In genomic region chr2:157418609-157419071, GRCm38 (mm10) we compare ENCODE assay signal across 10 mouse cellular contexts. TPM values are rescaled to one million over a fixed set of nuclear protein-coding genes. Genes with fewer than 3 reads are reported as not detected.
DNase-seq lines count a peak whose midpoint lies in the region; ATAC-seq and TF ChIP-seq lines count a peak whose summit lies in the region.
"Had no signal": no experiment of that assay in that cellular context is flagged by ENCODE, and none has a peak within 500 bp of the region (broad histone marks: within the 10 kb centered on the region; RNA-seq: fewer than 3 reads in every experiment).

No protein-coding gene starts in this region.

- 11% methylated on average over 6 of the region's 7 CpGs for WGBS in lung, postnatal 0 days
- 0% methylated on average over 7 of the region's 7 CpGs for WGBS in hindbrain, embryonic 11.5 days
- 3% methylated on average over 7 of the region's 7 CpGs for WGBS in midbrain, embryonic 13.5 days

- TF ChIP-seq EP300 in lung, postnatal 0 days (IDR thresholded peaks at IDR 0.05) = 0 out of 2 replicates have a peak, but pooled peaks have one; percentile 45

- intact Hi-C loops in left cerebral cortex, postnatal 36 days (cut with DNase I) = no loop called here

- peak; percentile 37 for DNase-seq in lung, postnatal 0 days (ENCODE audit: low spot score)
- DNase-seq in lung, postnatal 14 days = no peak
- DNase-seq in hindbrain, embryonic 11.5 days (ENCODE audit: low spot score) = peak; percentile 33
- no peak for DNase-seq in adrenal gland, adult 2 months
- DNase-seq in thymus, postnatal 14 days = no peak
- DNase-seq in left cerebral cortex, postnatal 36 days (ENCODE audit: low spot score in 2 of 2) = no peak
- no peak for DNase-seq in cerebellum, adult 9-10 months
- DNase-seq: kidney, adult 2 months had no signal

- H3K9me3 ChIP-seq in lung, postnatal 0 days (ENCODE audit: low read length) = no peaks in the 10 kb centered on the region
- H3K9me3 ChIP-seq in hindbrain, embryonic 11.5 days (ENCODE audit: control insufficient read depth, low read length) = no peaks in the 10 kb centered on the region
- no peaks in the 10 kb centered on the region for H3K9me3 ChIP-seq in midbrain, embryonic 13.5 days

- no peak overlapping the region for H3K9ac ChIP-seq in lung, postnatal 0 days (replicated peaks; ENCODE audit: low read depth)
- 0 out of 2 replicates have a peak overlapping the region, but pooled peaks have one; percentile 11 for H3K9ac ChIP-seq in hindbrain, embryonic 11.5 days (ENCODE audit: low read depth, low read length)
- no peak overlapping the region for H3K9ac ChIP-seq in midbrain, embryonic 13.5 days (replicated peaks)

- peak overlapping the region; percentile 17; the same call in 1 of the 2 replicates for H3K4me2 ChIP-seq in lung, postnatal 0 days (replicated peaks; ENCODE audit: low read depth, low read length)
- H3K4me2 ChIP-seq in hindbrain, embryonic 11.5 days (replicated peaks; ENCODE audit: low read depth, low read length) = no peak overlapping the region
- H3K4me2 ChIP-seq in midbrain, embryonic 13.5 days (replicated peaks) = no peak overlapping the region
- H3K4me2 ChIP-seq: liver, embryonic 11.5 days had no signal

- peak overlapping the region; percentile 66 for H3K27ac ChIP-seq in lung, postnatal 0 days (ENCODE audit: low read length)
- 0 out of 2 replicates have a peak overlapping the region, but pooled peaks have one; percentile 30 for H3K27ac ChIP-seq in hindbrain, embryonic 11.5 days (ENCODE audit: low read depth, low read length)
- H3K27ac ChIP-seq in midbrain, embryonic 13.5 days = 0 out of 2 replicates have a peak overlapping the region, but pooled peaks have one; percentile 10

- H3K4me3 ChIP-seq in lung, postnatal 0 days (ENCODE audit: low read depth, low read length) = no peak overlapping the region
- H3K4me3 ChIP-seq in hindbrain, embryonic 11.5 days (ENCODE audit: low read depth, low read length) = no peak overlapping the region
- no peak overlapping the region for H3K4me3 ChIP-seq in midbrain, embryonic 13.5 days (replicated peaks)

- peak; percentile 4; the same call in 1 of the 2 replicates for ATAC-seq in lung, postnatal 0 days
- peak; percentile 33; the same call in 1 of the 2 replicates for ATAC-seq in hindbrain, embryonic 11.5 days (ENCODE audit: low FRiP score)
- ATAC-seq in midbrain, embryonic 13.5 days = no peak

- no peak for TF ChIP-seq CTCF in lung, postnatal 0 days (IDR thresholded peaks at IDR 0.05)

- no peaks in the 10 kb centered on the region for H3K36me3 ChIP-seq in lung, postnatal 0 days (ENCODE audit: insufficient read depth, low read length)
- H3K36me3 ChIP-seq in hindbrain, embryonic 11.5 days (ENCODE audit: control insufficient read depth, insufficient read depth, low read length) = no peaks in the 10 kb centered on the region
- no peaks in the 10 kb centered on the region for H3K36me3 ChIP-seq in midbrain, embryonic 13.5 days

- peaks cover 19% of the 10 kb centered on the region; the same call in 1 of the 2 replicates for H3K4me1 ChIP-seq in lung, postnatal 0 days (ENCODE audit: insufficient read depth, low read depth, low read length)
- H3K4me1 ChIP-seq in hindbrain, embryonic 11.5 days (replicated peaks; ENCODE audit: control insufficient read depth, insufficient read depth, low read length) = peaks cover 10% of the 10 kb centered on the region
- peaks cover 29% of the 10 kb centered on the region for H3K4me1 ChIP-seq in midbrain, embryonic 13.5 days (replicated peaks)

- H3K27me3 ChIP-seq in lung, postnatal 0 days (replicated peaks; ENCODE audit: insufficient read depth, low read length) = no peaks in the 10 kb centered on the region
- no peaks in the 10 kb centered on the region; the same call in 1 of the 2 replicates for H3K27me3 ChIP-seq in hindbrain, embryonic 11.5 days (ENCODE audit: control insufficient read depth, insufficient read depth, low read length)
- no peaks in the 10 kb centered on the region for H3K27me3 ChIP-seq in midbrain, embryonic 13.5 days

RNA-seq across cellular contexts. Expression of gene Src, which starts 0.4 kb away (rescaled TPM):
- 16.4 and 18.2 TPM in 2 replicates for polyA plus RNA-seq in lung, postnatal 0 days (2015; fragmentation: Nextera tagmentation; extraction: Ambion mirVana)
- 13.0 and 14.4 TPM in 2 replicates for polyA plus RNA-seq in hindbrain, embryonic 11.5 days (2014; fragmentation: Nextera tagmentation; extraction: Ambion mirVana)
- 31.6 and 39.1 TPM in 2 replicates for polyA plus RNA-seq in midbrain, embryonic 13.5 days (2015; fragmentation: Nextera tagmentation; extraction: Ambion mirVana)
- total RNA-seq in adrenal gland, adult 2 months (2021) = 10 to 100 TPM; 12.6 to 22.7 TPM
- polyA plus RNA-seq in adrenal gland, adult 2 months (2012; rRNA removed) = 28.4 and 29.4 TPM in 2 replicates
- 100 to 1,000 TPM; 130 to 131 TPM for total RNA-seq in left cerebral cortex, postnatal 36 days (2021)

RNA-seq across cellular contexts. Expression of gene Manbal, which starts 51.2 kb away (rescaled TPM):
- 95.7 and 100 TPM in 2 replicates for polyA plus RNA-seq in lung, postnatal 0 days (2015; fragmentation: Nextera tagmentation; extraction: Ambion mirVana)
- 36.2 and 37.2 TPM in 2 replicates for polyA plus RNA-seq in hindbrain, embryonic 11.5 days (2014; fragmentation: Nextera tagmentation; extraction: Ambion mirVana)
- 88.1 and 91.0 TPM in 2 replicates for polyA plus RNA-seq in midbrain, embryonic 13.5 days (2015; fragmentation: Nextera tagmentation; extraction: Ambion mirVana)
- total RNA-seq in adrenal gland, adult 2 months (2021) = 10 to 100 TPM; 31.0 to 37.6 TPM
- 85.8 and 87.4 TPM in 2 replicates for polyA plus RNA-seq in adrenal gland, adult 2 months (2012; rRNA removed)
- total RNA-seq in left cerebral cortex, postnatal 36 days (2021) = 10 to 100 TPM; 65.5 to 67.4 TPM

Comparison
In these comparisons a context has a peak if more than half of its experiments do, and no peak if none do; other contexts are left out.
1. DNase-seq: peak in lung, postnatal 0 days (single experiment) and hindbrain, embryonic 11.5 days (single experiment); none in lung, postnatal 14 days (single experiment), adrenal gland, adult 2 months (single experiment), thymus, postnatal 14 days (single experiment), left cerebral cortex, postnatal 36 days (0 of 2) and cerebellum, adult 9-10 months (single experiment).
2. H3K27ac ChIP-seq: peak in every context shown above with its lines; median percentile 66 in lung, postnatal 0 days; 30 in hindbrain, embryonic 11.5 days; 10 in midbrain, embryonic 13.5 days.